Mouse (Mus musculus) intestine, postnatal 0 days (tissue): ENCODE data around the gene Mtfr2. TPM values are rescaled to one million over a fixed set of nuclear protein-coding genes. Genes with fewer than 3 reads are reported as not detected.

Experiments
- ATAC-seq: fragments of 200-750 bp; cut with Nextera tagmentation; 2 replicates; pipeline ENCODE4 v1.8.0; 2017; ENCODE audit warnings: mild to moderate bottlenecking, moderate TSS enrichment, moderate library complexity
- H3K27ac ChIP-seq: fragments of 300-500 bp; sonication (generic); 2 replicates; pipeline ENCODE4 v1.5.1; 2014; ENCODE audit warnings: mild to moderate bottlenecking, low read depth, low read length, moderate library complexity
- H3K27me3 ChIP-seq: fragments of 300-500 bp; sonication (generic); replicated peaks from 2 replicates; pipeline ENCODE4 v1.6.1; 2014; ENCODE audit warnings: low read length, mixed read lengths; ENCODE audit not compliant: control insufficient read depth, insufficient read depth
- H3K36me3 ChIP-seq: fragments of 300-500 bp; sonication (generic); 2 replicates; pipeline ENCODE4 v1.6.1; 2014; ENCODE audit warnings: mild to moderate bottlenecking, moderate library complexity; ENCODE audit not compliant: control insufficient read depth, insufficient read depth
- H3K4me1 ChIP-seq: fragments of 300-500 bp; sonication (generic); replicated peaks from 2 replicates; pipeline ENCODE4 v1.6.1; 2014; ENCODE audit warnings: antibody characterized with exemption, low read length, mixed read lengths; ENCODE audit not compliant: control insufficient read depth, insufficient read depth
- H3K4me2 ChIP-seq: fragments of 300-500 bp; sonication (generic); replicated peaks from 2 replicates; pipeline ENCODE4 v1.6.1; 2014; ENCODE audit warnings: low read depth, mild to moderate bottlenecking, moderate library complexity
- H3K4me3 ChIP-seq: fragments of 300-500 bp; sonication (generic); 2 replicates; pipeline ENCODE4 v1.5.1; 2014; ENCODE audit warnings: low read depth, low read length
- H3K9ac ChIP-seq: fragments of 300-500 bp; sonication (generic); 2 replicates; pipeline ENCODE4 v1.6.1; 2014; ENCODE audit warnings: mild to moderate bottlenecking, low read depth, low read length
- H3K9me3 ChIP-seq: fragments of 300-500 bp; sonication (generic); 2 replicates; pipeline ENCODE4 v1.6.1; 2016; ENCODE audit warnings: mixed run types; ENCODE audit not compliant: control insufficient read depth
- CTCF ChIP-seq: sonication (generic); IDR thresholded peaks from 2 replicates; pipeline ENCODE4 v1.5.1; 2016; ENCODE audit warnings: low read depth, mild to moderate bottlenecking, control low read depth, antibody characterized with exemption, moderate library complexity
- WGBS: fragments of 180-500 bp; shearing (Covaris S2); extraction: QIAGEN DNeasy Blood & Tissue Kit; methylation state at CpG from one replicate; pipeline ENCODE4 v1.1.7; 2014; 5-methylcytosine and 5-hydroxymethylcytosine counted together
- polyA plus RNA-seq: library from polyadenylated mRNA; unstranded; fragments of >200 nt; fragmentation: Nextera tagmentation; extraction: Ambion mirVana; gene quantifications from 2 replicates; pipeline ENCODE4 v1.2.1, GENCODE M21; 2015

The Mtfr2 gene
- polyA plus RNA-seq, 1 experiment from 2014 or later = 0.44 TPM

DNA sequence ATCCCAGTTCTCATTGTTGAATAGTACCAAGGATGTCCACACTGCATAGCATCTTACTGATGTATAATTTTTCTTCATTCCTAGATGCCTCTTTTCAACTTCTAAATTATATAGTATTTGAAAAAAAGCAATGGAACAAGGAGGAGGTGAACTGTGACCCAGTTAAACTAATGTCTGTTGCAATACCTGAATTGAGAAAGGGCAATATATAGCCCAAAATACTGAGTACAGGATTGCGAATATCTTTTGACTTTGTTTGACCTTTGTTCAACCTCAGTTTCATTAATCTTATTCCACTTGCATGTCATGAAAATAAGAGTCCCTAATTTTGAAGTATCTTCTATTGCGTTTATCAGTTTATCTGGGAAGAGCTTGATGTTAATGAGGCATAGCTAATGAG is 16.3 kb upstream of the Mtfr2 start:
- Histone ChIP-seq H3K4me1 (no peaks in the 10 kb centered on the region), H3K4me3 (no peak overlapping the region), H3K9ac (no peak overlapping the region), H3K27me3 (no peaks in the 10 kb centered on the region), H3K9me3 (no peaks in the 10 kb centered on the region), H3K4me2 (no peak overlapping the region), H3K36me3 (peaks cover 68% of the 10 kb centered on the region), H3K27ac (no peak overlapping the region)
- no peak for ATAC-seq
- TF ChIP-seq CTCF = no peak
- 80% methylated on average over 2 of the region's 2 CpGs for WGBS

DNA sequence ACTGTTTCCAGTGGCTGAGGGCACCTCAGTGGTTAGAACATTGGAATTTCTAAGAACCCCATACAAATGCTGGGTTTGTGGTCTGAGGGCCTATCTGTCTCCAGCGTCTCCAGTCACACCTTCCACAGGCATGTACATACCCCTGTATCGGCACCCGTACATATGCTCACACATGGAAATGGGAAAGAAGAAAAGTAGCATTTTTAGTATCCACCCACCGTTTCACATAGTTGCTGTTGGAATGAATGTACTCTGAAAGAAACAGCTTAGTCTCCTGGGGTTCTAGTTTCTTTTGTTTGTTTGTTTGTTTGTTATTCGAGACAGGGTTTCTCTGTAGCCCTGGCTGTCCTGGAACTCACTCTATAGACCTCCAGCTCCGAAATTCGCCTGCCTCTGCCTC is 9.7 kb upstream of the Mtfr2 start:
- 87% methylated on average over 7 of the region's 7 CpGs for WGBS
- H3K36me3 ChIP-seq = peaks cover 79% of the 10 kb centered on the region
- TF ChIP-seq CTCF = no peak

DNA sequence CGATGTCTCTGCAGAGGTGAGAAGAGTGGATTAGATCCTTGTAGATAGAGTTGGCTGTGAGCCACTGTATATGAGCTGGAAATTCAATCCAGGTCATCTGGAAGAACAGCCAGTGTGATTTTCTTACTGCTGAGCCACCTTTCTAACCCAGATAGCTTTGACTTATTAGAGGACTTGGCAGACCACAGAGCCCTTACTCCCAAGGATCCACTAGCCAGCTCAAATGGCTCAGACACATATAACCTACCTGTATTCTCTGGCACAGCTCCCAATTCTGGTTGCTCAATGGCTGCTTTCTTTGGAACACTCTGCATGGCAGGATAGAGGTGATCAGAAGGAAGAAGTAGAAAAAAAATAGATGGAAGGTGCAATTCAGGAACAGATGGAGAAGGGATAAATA is 1.8 kb upstream of the Mtfr2 start:
- Histone ChIP-seq H3K4me2 (no peak overlapping the region), H3K4me3 (no peak overlapping the region), H3K36me3 (peaks cover 38% of the 10 kb centered on the region), H3K9me3 (no peaks in the 10 kb centered on the region), H3K4me1 (no peaks in the 10 kb centered on the region), H3K27me3 (no peaks in the 10 kb centered on the region), H3K9ac (no peak overlapping the region), H3K27ac (no peak overlapping the region)
- 92% methylated on average over 1 of the region's 1 CpGs for WGBS
- TF ChIP-seq CTCF = no peak
- ATAC-seq = no peak

More for the DNA sequence above, 9.7 kb upstream of the Mtfr2 start:
- Histone ChIP-seq H3K27ac (no peak overlapping the region), H3K9ac (no peak overlapping the region), H3K4me2 (no peak overlapping the region), H3K9me3 (no peaks in the 10 kb centered on the region), H3K4me3 (no peak overlapping the region), H3K4me1 (no peaks in the 10 kb centered on the region), H3K27me3 (no peaks in the 10 kb centered on the region)
- ATAC-seq = no peak

DNA sequence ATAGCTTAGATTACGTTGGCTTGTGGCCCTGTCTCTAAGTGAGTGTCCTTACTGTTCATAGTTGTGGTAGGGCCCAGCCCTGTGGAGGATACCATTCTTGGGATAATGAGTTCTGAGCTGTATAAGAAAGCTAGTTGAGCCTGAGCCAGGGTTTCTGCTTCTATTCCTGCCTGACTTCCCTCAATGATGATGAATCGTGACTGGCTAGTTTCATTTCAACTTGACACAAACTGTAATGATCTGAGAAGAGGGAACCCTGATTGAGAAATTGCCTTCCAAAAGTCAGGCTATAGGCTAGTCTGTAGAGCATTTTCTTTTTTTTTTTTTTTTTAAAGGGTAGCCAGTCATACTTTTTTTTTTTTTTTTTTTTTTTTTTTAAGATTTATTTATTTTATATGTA is 1.3 kb downstream of the Mtfr2 start:
- Histone ChIP-seq H3K27ac (no peak overlapping the region), H3K4me1 (no peaks in the 10 kb centered on the region), H3K27me3 (no peaks in the 10 kb centered on the region), H3K36me3 (peaks cover 13% of the 10 kb centered on the region), H3K4me3 (no peak overlapping the region), H3K4me2 (no peak overlapping the region), H3K9me3 (no peaks in the 10 kb centered on the region), H3K9ac (no peak overlapping the region)
- ATAC-seq = no peak
- TF ChIP-seq CTCF = no peak
- 83% methylated on average over 2 of the region's 2 CpGs for WGBS

DNA sequence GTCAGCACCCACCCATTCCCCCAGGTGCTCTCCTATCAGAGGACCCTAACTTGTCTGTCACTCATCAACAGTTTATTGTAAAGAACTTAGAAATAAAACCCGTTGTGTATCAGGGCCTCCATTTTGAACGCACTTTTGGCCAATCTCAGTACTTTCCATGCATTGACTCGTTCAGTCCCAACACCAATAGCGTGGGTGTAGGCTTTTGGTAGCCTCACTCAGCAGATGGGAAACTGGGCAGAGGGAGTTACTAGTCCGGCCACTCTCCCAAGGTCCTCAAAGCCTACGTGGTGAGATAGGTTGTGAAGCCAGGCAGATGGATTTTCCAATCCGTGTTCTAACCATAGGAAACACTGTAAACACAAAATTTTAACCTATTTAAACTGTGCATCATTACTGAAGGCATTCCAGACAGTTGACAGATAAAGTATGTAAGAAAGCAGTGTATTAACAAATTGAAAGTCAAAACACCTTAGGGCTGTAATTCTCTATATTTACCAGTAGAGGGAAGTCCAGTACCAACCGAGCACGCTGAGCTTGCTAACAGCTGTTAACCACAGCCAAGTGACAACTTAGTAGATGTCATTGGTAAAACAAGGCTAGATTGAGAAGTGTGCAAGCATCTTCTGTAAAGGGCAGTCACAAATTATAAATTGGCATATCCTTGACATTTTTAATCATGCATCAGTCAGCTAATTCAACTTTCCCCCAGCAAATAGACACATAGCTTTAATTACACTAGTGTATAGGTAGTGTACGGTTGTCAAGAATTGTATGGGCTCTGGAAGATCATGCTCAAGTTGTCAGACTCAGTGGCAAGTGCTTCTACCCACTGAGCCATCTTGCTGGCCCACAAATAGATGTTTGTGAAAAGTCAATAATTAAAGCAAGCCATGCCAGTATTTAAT is 14.2 kb downstream of the Mtfr2 start:
- H3K4me2 ChIP-seq = no peak overlapping the region
- no peaks in the 10 kb centered on the region for H3K9me3 ChIP-seq
- no peak overlapping the region for H3K27ac ChIP-seq
- peak; percentile 89 for TF ChIP-seq CTCF
- no peak; the same call in 1 of the 2 replicates for ATAC-seq
- no peaks in the 10 kb centered on the region for H3K27me3 ChIP-seq
- H3K36me3 ChIP-seq = peaks cover 4% of the 10 kb centered on the region; the same call in 1 of the 2 replicates
- H3K9ac ChIP-seq = no peak overlapping the region
- no peaks in the 10 kb centered on the region for H3K4me1 ChIP-seq
- 62% methylated on average over 10 of the region's 10 CpGs for WGBS
- H3K4me3 ChIP-seq = no peak overlapping the region

DNA sequence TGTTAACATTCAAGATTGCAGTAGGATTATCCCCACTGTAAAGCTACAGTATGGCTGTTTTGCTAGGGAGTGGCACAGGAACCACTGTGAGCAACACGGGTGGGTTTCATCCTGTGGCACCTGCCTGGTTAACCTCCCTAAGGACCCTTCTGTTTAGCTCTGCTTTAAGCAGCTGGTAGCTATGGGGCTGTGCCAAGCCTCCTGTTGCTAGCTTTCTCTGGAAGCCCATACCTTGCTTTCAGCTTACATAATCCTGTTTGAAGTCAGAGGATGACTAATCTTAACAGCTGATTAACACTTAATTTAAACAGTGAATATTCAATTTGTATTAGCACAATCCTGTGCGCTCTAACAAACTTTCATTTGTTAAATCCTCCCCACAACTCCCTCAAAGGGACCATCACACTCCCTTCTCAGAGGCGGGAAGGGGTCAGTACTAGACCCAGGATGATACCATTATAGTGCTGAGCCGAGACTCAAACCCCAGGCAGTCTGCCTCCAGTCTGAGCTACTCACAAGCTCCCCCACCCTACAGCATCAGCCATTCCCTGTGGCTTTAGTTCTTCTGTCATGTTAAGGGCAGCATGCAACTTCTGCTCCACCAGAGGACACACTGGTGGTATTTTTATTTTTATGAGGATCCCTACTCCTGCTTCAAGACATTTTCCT is 15.0 kb downstream of the Mtfr2 start:
- Histone ChIP-seq H3K9me3 (no peaks in the 10 kb centered on the region), H3K4me1 (no peaks in the 10 kb centered on the region), H3K4me2 (no peak overlapping the region), H3K27me3 (no peaks in the 10 kb centered on the region), H3K4me3 (no peak overlapping the region), H3K9ac (no peak overlapping the region), H3K27ac (no peak overlapping the region), H3K36me3 (0 out of 2 replicates have a peak, but pooled peaks cover 4% of the 10 kb centered on the region)
- WGBS = 77% methylated on average over 4 of the region's 4 CpGs
- ATAC-seq = no peak
- no peak for TF ChIP-seq CTCF
